Mouse (Mus musculus) A20 (cell line): ENCODE measurements around the gene Trim47.
"Not testable (repeated sequence)": the region's sequence is repeated elsewhere in the genome, so short reads cannot be mapped to it uniquely, and the experiment has no call there.

ENCODE experiments used
- DNase-seq: peaks from one replicate; pipeline ENCODE4 v3.0.0-alpha.2; 2011; ENCODE audit warnings: low read depth, low spot score

Gene Trim47

DNA sequence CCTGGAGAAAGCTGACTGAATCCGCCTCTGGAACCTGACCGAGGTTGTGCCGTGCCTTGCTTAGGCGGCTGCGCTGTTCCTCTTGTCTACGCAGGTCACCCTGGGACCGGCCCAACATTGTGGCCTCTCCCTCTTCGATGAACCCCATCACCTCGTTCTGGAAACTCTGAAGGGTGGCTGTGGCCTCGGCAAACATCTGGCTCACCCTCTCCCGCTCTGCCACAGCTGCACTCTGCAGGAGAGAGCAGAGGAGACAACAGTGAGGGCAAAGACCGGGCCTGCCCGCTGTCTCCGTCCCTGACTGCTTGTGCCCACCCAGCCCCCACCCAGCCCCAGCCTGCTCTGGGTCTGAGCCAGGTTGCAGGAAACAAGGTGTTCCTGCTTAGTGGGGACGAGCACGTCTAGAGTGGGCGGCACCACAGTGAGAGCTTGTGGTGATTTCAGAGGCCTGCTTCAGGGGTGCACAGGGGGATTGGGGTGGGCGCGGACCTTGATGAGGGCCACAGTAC is 19.2 kb downstream of the Trim47 start:
- DNase-seq: no peak

- DNase-seq: peak; percentile 32
These were observed 19.8 kb downstream of the Trim47 start for GRCm38 (mm10) chr11:116106963-116107776.

GRCm38 (mm10) chr11:116106154-116106962 is 20.7 kb downstream of the Trim47 start:
- DNase-seq: no peak

- peak; percentile 22 for DNase-seq
These were observed 21.9 kb downstream of the Trim47 start for GRCm38 (mm10) chr11:116105065-116105464.

DNA sequence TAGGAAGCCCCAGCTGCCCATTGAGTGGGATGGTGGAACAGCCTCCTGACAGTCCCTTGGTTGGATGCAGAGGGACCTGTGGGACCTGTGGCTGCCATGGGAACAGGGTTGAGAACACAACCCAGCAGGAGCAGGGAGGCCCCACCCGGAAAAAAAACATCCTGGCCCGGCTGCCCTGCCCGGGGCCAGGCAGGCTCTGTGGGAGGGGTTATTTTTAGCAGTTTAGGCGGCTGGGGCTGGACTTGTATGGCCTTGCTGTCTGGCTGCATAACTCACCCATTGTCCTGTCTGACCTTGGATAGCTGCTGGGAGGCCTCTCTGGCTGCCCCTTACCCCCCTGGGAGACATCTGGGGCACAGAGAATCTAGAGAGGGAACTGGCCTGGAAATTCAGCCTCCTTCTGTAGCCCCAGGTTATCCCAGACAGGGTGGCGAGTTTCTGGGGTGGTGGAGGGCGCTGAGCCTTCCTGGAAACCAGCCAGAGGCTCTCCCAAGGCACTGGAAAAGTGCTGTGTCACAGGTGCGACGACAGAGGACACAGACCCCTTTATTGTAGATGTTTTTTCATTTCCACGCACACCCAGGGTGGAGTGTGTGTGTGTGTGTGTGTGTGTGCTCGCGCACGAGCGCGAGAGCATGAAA is 22.9 kb downstream of the Trim47 start:
- DNase-seq: no peak

GRCm38 (mm10) chr11:116103572-116103971 is 23.4 kb downstream of the Trim47 start:
- no peak for DNase-seq

DNA sequence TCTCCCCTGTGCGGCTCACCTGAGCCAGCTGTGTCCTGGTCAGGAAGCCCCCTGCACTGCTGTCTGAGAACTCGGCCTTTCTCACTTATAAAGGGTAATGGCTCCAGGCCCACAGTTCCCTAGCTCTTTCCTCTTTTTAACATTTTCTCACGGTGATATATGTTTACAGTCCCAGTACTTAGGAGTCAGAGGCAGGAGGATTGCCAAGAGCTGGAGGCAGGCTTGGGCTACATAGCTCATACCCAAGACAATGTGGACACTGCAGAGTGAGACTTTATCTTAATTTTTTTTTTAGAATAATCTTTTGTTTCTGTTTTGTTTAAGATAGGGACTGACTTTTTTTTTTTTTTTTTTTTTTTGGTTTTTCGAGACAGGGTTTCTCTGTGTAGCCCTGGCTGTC is 24.5 kb downstream of the Trim47 start:
- DNase-seq: no peak

- no peak for DNase-seq
These were observed 25.1 kb downstream of the Trim47 start for GRCm38 (mm10) chr11:116101931-116102381.

GRCm38 (mm10) chr11:116100839-116101238 is 26.2 kb downstream of the Trim47 start:
- DNase-seq: no peak

DNA sequence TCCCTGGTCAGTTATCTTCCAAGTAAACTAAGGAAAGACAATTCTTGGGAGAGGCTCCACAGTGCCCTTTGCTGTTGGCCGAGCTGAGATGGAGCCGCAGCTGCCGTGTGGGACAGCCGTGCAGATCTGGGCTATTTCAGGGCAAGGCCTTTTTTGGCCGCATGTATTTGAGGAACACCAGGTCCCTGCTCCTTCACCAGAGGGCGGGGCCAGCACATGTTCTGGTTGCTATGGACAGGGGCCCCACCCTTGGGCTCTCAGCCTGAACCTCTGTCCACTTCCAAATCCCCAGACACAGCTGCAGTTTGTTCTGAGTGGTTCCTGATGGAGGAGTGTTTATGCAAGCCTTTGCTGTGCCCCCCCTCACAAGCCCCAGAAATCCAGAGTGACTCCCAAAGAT is 26.6 kb downstream of the Trim47 start:
- no peak for DNase-seq

- no peak for DNase-seq
These were observed 27.5 kb downstream of the Trim47 start for GRCm38 (mm10) chr11:116099462-116099861.

DNA sequence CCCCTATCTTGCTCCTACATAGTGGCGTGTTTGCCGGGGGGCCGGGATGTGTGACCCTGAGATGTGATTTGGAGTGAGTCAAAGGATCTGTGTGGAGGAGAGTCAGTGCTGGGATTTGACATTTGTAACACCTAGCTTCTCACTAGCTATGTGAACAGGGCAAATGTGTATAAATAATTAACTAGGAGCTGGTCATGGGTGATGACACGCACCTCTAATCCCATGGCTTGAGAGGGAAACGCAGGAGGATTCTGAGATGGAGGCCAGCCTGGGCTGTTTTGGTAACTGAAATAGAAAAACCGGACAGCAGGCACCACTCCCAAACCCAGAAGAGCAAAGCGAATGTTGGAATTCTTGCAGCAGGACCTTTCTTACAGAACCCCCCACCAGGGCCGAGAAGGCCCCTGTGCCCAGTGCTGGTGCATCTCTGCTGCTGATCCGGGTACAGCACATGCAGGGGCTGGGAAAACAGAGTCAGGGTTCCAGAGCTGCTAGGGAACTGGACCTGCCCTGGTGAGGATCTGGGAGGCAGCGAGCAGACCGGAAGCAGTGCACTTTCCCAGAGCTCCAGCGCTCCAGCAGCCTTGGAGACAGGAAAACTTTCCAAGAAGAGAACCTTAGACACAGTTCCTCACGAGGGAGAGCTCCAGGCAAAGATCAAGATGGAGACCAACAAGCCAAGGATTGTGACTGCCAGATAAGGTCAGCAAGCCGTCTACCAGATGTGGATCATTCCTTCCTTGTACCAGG is 28.1 kb downstream of the Trim47 start:
- DNase-seq: no peak

DNA sequence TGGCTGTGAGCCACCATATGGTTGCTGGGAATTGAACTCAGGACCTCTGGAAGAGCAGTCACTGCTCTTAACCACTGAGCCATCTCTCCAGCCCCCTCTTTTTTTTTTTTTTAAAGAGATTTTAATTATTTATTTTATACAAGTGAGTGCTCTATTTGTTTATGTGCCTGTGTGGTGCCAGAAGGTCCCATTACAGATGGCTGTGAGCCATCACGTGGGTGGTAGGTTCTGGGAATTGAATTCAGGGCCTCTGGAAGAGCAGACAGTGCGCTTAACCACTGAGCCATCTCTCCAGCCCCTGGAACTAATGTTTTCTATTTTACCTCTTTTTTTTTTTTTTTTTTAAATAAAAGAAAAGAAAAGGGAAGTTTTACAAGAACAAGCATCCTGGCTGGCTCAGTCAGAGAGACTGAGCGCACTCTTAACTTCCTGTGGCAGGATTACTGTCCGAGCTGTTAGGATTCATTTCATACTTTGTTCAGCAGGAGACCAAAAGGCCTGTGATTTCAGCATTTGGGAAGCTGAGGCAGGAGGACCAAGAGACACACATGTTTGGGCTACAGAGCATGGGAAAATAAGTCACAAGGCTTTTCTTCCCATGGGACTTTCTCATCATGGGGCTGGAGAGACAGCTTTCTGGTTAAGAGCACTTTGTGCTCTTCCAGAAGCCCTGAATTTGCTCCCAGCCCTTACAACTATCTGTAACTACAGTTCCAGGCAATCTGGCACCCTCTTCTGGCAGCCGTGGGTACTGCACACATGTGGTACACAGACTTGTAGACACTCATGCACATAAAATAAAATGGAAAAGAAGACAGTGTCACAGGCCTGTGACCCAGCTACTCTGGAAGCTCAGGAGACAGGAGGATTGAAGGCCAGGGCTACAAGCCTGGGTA is 30.5 kb downstream of the Trim47 start:
- peak; percentile 56 for DNase-seq

- no peak for DNase-seq
These were observed 31.4 kb downstream of the Trim47 start for GRCm38 (mm10) chr11:116095573-116095972.

DNA sequence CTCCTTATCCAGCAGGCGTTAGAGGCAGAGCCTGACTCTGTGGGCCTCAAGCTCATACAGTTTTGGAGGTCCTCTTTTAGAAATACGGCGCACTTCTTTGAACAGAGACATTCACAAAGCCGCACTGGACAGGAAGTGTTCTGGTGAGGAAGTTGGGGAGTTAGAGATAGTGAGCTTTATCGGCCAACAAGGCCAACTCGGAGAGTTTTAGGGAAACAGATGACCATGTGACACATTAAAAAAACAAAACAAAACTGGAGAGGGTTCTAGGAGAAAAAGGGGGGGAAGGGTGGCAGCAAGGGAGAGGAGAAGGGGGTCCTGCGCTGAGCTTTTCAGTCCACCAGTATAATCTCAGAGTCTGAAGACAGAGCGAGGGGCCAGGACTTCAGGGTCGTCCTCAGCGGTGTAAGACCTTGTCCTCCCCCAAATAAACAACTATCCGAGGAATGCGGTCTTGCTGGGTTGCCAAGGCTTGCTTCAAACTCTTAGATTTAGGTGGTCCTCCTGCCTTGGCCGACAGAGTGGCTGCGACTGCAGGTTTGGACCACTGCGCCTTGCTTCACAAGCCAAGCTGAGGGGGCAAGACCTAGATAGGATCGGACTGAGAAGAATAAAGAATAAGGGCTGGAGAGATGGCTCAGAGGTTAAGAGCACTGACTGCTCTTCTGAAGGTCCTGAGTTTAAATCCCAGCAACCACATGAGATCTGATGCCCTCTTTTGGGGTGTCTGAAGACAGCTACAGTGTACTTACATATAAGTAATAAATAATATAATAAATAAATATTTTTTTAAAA is 33.0 kb downstream of the Trim47 start:
- DNase-seq: no peak

- not testable (repeated sequence) for DNase-seq
These were observed 34.1 kb downstream of the Trim47 start for GRCm38 (mm10) chr11:116092959-116093358.

GRCm38 (mm10) chr11:116091591-116091990 is 35.4 kb downstream of the Trim47 start:
- DNase-seq: no peak

- DNase-seq: no peak
These were observed 37.5 kb downstream of the Trim47 start for GRCm38 (mm10) chr11:116089545-116089944.

GRCm38 (mm10) chr11:116088741-116089394 is 38.1 kb downstream of the Trim47 start:
- DNase-seq: peak; percentile 61
